Mouse (Mus musculus) layer of hippocampus, postnatal 36 days (tissue): ENCODE results near the gene Pdgfb. TPM values are rescaled to one million over a fixed set of nuclear protein-coding genes. Genes with fewer than 3 reads are reported as not detected.
A peak's percentile ranks its signal among the peaks of the same experiment; 100 is the strongest.

Source experiments
- DNase-seq, 2 experiments: peaks; one replicate each; pipeline ENCODE4 v3.0.0; 2022
- total RNA-seq, 2 experiments: library from RNA; stranded (reverse); gene quantifications; 2 replicates each; pipeline ENCODE4 v1.2.3; 2021

Pdgfb gene
- 10 to 100 TPM; 27.3 to 27.6 TPM for total RNA-seq

GRCm38 (mm10) chr15:80014321-80015210 lies at the start of gene Pdgfb:
Gene Pdgfb (minus strand): TSS chr15:80014977.
- peak; percentile 56 to 57 for DNase-seq

- no peak for DNase-seq
Measured at GRCm38 (mm10) chr15:80062821-80063220, 48.0 kb upstream of the Pdgfb start.

- no peak for DNase-seq
Measured at GRCm38 (mm10) chr15:80062339-80062738, 47.6 kb upstream of the Pdgfb start.

- DNase-seq = no peak
Measured at GRCm38 (mm10) chr15:80061071-80061550, 46.3 kb upstream of the Pdgfb start.

- DNase-seq = no peak
Measured at GRCm38 (mm10) chr15:80060356-80061070, 45.7 kb upstream of the Pdgfb start.

- DNase-seq = no peak
Measured at GRCm38 (mm10) chr15:80059606-80060005, 44.8 kb upstream of the Pdgfb start.

- DNase-seq = no peak
Measured at GRCm38 (mm10) chr15:80058151-80058550, 43.4 kb upstream of the Pdgfb start.

- DNase-seq = no peak
Measured at GRCm38 (mm10) chr15:80054034-80054710, 39.4 kb upstream of the Pdgfb start.

GRCm38 (mm10) chr15:80053381-80054033 lies 38.7 kb upstream of the Pdgfb start:
- DNase-seq = no peak

GRCm38 (mm10) chr15:80051782-80052181 lies 37.0 kb upstream of the Pdgfb start:
- no peak for DNase-seq

GRCm38 (mm10) chr15:80051092-80051761 lies 36.5 kb upstream of the Pdgfb start:
- DNase-seq = no peak

GRCm38 (mm10) chr15:80050093-80050492 lies 35.3 kb upstream of the Pdgfb start:
- DNase-seq = no peak

GRCm38 (mm10) chr15:80047973-80048372 lies 33.2 kb upstream of the Pdgfb start:
- no peak for DNase-seq

- no peak for DNase-seq
Measured at GRCm38 (mm10) chr15:80047242-80047641, 32.5 kb upstream of the Pdgfb start.

GRCm38 (mm10) chr15:80045749-80046148 lies 31.0 kb upstream of the Pdgfb start:
- DNase-seq = no peak

- no peak for DNase-seq
Measured at GRCm38 (mm10) chr15:80044249-80044648, 29.5 kb upstream of the Pdgfb start.

- DNase-seq = no peak
Measured at GRCm38 (mm10) chr15:80042152-80042551, 27.4 kb upstream of the Pdgfb start.

- no peak for DNase-seq
Measured at GRCm38 (mm10) chr15:80038110-80038391, 23.3 kb upstream of the Pdgfb start.

GRCm38 (mm10) chr15:80037255-80038109 lies 22.7 kb upstream of the Pdgfb start:
- DNase-seq = no peak

- no peak for DNase-seq
Measured at GRCm38 (mm10) chr15:80035341-80035885, 20.6 kb upstream of the Pdgfb start.

- DNase-seq = no peak
Measured at GRCm38 (mm10) chr15:80034913-80035312, 20.1 kb upstream of the Pdgfb start.
